Mouse (Mus musculus): Measurements from ENCODE around the gene Jund. TPM values are rescaled to one million over a fixed set of nuclear protein-coding genes. Genes with fewer than 3 reads are reported as not detected.
A peak's percentile ranks its signal among the peaks of the same experiment; 100 is the strongest.

Gene Jund
- 58.7 and 61.7 TPM in 2 replicates for polyA plus RNA-seq (2016; fragmentation: Nextera tagmentation; extraction: Ambion mirVana)

- H3K27me3 ChIP-seq (replicated peaks; ENCODE audit: low read depth, poor library complexity, severe bottlenecking) = peaks cover 10% of the 10 kb centered on the region
- peaks cover 71% of the 10 kb centered on the region for H3K4me1 ChIP-seq
- DNase-seq (ENCODE audit: low spot score) = peak; percentile 99
- WGBS = under 1% methylated on average over 69 of the region's 69 CpGs
- H3K4me3 ChIP-seq = peak within 1 kb of the TSS; percentile 97
- H3K27ac ChIP-seq (replicated peaks) = peak within 1 kb of the TSS; percentile 97
- no peaks in the 10 kb centered on the region for H3K9me3 ChIP-seq
- peaks cover 24% of the 10 kb centered on the region for H3K36me3 ChIP-seq (replicated peaks)
Measured at GRCm38 (mm10) chr8:70698310-70699109, at the start of gene Jund. Gene Jund, plus strand, starts transcription at chr8:70698949.

GRCm38 (mm10) chr8:70649324-70649723, 49.4 kb upstream of the Jund start:
- WGBS = 89% methylated on average over 4 of the region's 4 CpGs
- H3K36me3 ChIP-seq (replicated peaks) = peaks cover 54% of the 10 kb centered on the region
- H3K4me1 ChIP-seq = peaks cover 60% of the 10 kb centered on the region
- no peaks in the 10 kb centered on the region for H3K9me3 ChIP-seq
- H3K27ac ChIP-seq (replicated peaks) = peak overlapping the region; percentile 49
- no peak for DNase-seq (ENCODE audit: low spot score)
- H3K4me3 ChIP-seq = no peak overlapping the region
- H3K27me3 ChIP-seq (replicated peaks; ENCODE audit: low read depth, poor library complexity, severe bottlenecking) = no peaks in the 10 kb centered on the region

- Histone ChIP-seq H3K27me3 (replicated peaks; ENCODE audit: low read depth, poor library complexity, severe bottlenecking) (no peaks in the 10 kb centered on the region), H3K4me1 (peaks cover 62% of the 10 kb centered on the region), H3K27ac (replicated peaks) (no peak overlapping the region), H3K36me3 (replicated peaks) (peaks cover 65% of the 10 kb centered on the region), H3K9me3 (no peaks in the 10 kb centered on the region), H3K4me3 (no peak overlapping the region)
- DNase-seq (ENCODE audit: low spot score) = no peak
- 93% methylated on average over 17 of the region's 17 CpGs for WGBS
Measured at GRCm38 (mm10) chr8:70650351-70650750, 48.4 kb upstream of the Jund start.

DNA sequence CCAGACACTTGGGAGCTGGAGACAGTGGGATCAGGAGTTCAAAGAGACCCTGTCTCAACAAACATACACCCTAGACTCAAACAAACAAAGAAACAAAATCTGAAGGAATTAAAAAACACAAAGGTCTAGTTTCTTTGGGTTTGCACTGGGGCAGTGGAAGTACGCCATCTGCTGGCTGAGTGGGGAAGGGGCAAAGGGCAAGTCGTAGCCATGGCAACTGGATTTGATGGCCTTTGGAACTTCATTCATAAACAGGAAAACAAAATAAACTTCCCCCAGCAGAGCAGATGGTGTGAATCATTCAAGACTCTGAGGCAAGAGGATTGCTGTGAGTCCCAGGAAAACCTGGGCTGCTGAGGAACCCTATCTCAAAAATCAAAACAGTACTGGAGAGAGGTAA, 45.5 kb upstream of the Jund start:
- Histone ChIP-seq H3K27ac (replicated peaks) (no peak overlapping the region), H3K4me3 (no peak overlapping the region), H3K4me1 (peaks cover 60% of the 10 kb centered on the region), H3K27me3 (replicated peaks; ENCODE audit: low read depth, poor library complexity, severe bottlenecking) (no peaks in the 10 kb centered on the region), H3K36me3 (replicated peaks) (peaks cover 87% of the 10 kb centered on the region), H3K9me3 (no peaks in the 10 kb centered on the region)
- WGBS = 67% methylated on average over 2 of the region's 2 CpGs
- peak; percentile 67 for DNase-seq (ENCODE audit: low spot score)

DNA sequence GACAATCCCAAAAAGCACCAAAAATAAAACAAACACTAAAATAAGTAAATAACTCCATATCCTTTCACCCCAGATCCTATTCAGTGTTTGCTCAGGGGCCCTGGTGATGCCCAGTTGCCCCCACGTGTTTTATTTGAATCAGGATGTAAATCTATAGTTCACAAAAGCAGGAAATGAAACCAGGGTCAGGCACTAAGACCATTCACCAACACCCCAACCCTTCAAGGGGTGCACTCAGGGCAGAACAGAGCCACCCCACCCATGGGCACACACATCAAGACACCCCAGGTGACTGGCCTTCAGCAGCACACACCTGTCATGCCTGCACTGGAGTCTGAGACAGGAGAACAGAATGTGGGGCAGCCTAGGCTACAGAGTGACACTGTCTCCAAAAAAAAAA, 44.6 kb upstream of the Jund start:
- peaks cover 60% of the 10 kb centered on the region for H3K4me1 ChIP-seq
- no peak overlapping the region for H3K4me3 ChIP-seq
- no peaks in the 10 kb centered on the region for H3K9me3 ChIP-seq
- 72% methylated on average over 1 of the region's 1 CpGs for WGBS
- DNase-seq (ENCODE audit: low spot score) = no peak
- H3K36me3 ChIP-seq (replicated peaks) = peaks cover 78% of the 10 kb centered on the region
- H3K27me3 ChIP-seq (replicated peaks; ENCODE audit: low read depth, poor library complexity, severe bottlenecking) = no peaks in the 10 kb centered on the region
- peak overlapping the region; percentile 81; the same call in 1 of the 2 replicates for H3K27ac ChIP-seq (replicated peaks)

- WGBS = 16% methylated on average over 2 of the region's 2 CpGs
- no peaks in the 10 kb centered on the region for H3K27me3 ChIP-seq (replicated peaks; ENCODE audit: low read depth, poor library complexity, severe bottlenecking)
- H3K36me3 ChIP-seq (replicated peaks) = peaks cover 64% of the 10 kb centered on the region
- peak overlapping the region; percentile 22; the same call in 1 of the 2 replicates for H3K4me3 ChIP-seq
- peak; percentile 43 for DNase-seq (ENCODE audit: low spot score)
- H3K27ac ChIP-seq (replicated peaks) = peak overlapping the region; percentile 81
- no peaks in the 10 kb centered on the region for H3K9me3 ChIP-seq
- H3K4me1 ChIP-seq = peaks cover 66% of the 10 kb centered on the region
Measured at GRCm38 (mm10) chr8:70655469-70655868, 43.3 kb upstream of the Jund start.

DNA sequence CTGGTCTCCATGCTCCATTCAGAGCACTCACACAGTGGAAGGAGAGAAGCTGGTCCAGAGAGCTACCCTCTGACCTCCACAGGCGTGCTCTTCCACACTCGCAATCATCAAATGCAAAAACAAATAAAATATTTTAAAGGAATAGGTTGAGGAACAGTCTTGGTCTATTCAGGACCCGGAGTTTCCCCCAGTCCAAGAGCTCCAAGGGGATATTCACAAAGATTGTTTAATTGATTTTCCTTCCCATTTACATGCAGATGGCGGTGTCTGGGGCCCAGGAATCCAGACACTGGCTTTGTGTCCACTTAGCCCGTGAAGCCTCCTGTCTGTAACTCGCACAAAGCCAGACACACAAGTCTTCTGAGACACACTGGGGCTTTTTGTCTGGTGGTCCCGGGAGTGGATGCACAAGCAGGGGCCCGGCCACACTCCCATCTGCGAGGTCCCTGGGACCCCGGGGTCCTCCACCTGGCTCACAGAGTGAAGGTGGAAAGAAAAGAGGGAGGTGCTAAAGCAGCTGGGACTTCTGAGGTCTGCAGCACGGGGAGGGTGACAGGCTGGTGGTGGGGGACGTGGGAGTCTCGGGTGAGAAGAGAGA, 42.5 kb upstream of the Jund start:
- Histone ChIP-seq H3K4me3 (no peak overlapping the region), H3K36me3 (replicated peaks) (peaks cover 56% of the 10 kb centered on the region), H3K9me3 (no peaks in the 10 kb centered on the region), H3K4me1 (peaks cover 70% of the 10 kb centered on the region), H3K27me3 (replicated peaks; ENCODE audit: low read depth, poor library complexity, severe bottlenecking) (no peaks in the 10 kb centered on the region), H3K27ac (replicated peaks) (peak overlapping the region; percentile 81)
- WGBS = 60% methylated on average over 13 of the region's 13 CpGs
- peak; percentile 39 for DNase-seq (ENCODE audit: low spot score)

DNA sequence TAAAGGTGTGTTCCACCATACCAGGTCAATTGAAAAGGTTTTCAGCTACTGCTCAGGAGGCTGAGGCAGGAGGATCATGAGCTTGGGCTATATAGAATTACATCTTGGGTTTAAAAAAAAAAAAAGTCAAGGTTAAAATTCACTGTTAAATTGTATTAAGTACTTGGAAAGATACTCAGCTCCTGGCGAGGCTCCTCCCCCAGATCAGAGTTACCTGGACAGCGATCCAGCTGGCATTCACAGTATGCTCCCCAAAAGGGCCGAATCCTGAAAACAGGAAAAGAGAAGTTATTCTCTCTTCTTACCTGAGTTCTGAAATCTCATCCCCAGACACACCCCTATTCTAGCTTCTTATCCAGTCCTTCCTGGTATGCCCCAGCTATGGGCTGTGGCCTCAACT, 41.5 kb upstream of the Jund start:
- 93% methylated on average over 3 of the region's 3 CpGs for WGBS
- no peaks in the 10 kb centered on the region for H3K27me3 ChIP-seq (replicated peaks; ENCODE audit: low read depth, poor library complexity, severe bottlenecking)
- H3K4me3 ChIP-seq = peak overlapping the region; percentile 80; the same call in 1 of the 2 replicates
- H3K9me3 ChIP-seq = no peaks in the 10 kb centered on the region
- DNase-seq (ENCODE audit: low spot score) = no peak
- H3K4me1 ChIP-seq = peaks cover 72% of the 10 kb centered on the region
- H3K27ac ChIP-seq (replicated peaks) = peak overlapping the region; percentile 81; the same call in 1 of the 2 replicates
- H3K36me3 ChIP-seq (replicated peaks) = peaks cover 48% of the 10 kb centered on the region

DNA sequence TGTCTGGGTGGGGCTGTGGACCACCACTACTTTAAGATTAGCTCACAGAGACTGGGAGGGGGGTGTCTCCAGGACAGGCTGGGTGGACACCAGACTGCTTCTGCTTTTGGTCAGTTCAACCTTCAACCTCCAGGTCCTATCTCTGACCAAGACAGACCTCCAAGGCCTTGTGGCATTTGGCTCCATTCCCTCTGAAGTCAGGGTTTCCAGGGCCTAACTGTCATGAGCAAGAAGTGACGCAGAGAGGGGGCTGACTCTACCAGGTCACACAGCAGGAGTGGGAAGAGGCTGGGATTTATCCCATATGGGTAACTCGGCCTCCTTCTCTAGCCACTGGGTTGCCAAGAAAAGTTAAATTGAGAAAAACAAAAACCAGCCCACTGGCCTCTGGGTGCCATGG, 41.0 kb upstream of the Jund start:
- H3K27ac ChIP-seq (replicated peaks) = peak overlapping the region; percentile 81
- no peaks in the 10 kb centered on the region for H3K27me3 ChIP-seq (replicated peaks; ENCODE audit: low read depth, poor library complexity, severe bottlenecking)
- DNase-seq (ENCODE audit: low spot score) = no peak
- peaks cover 43% of the 10 kb centered on the region for H3K36me3 ChIP-seq (replicated peaks)
- 81% methylated on average over 2 of the region's 2 CpGs for WGBS
- H3K4me1 ChIP-seq = peaks cover 67% of the 10 kb centered on the region
- no peaks in the 10 kb centered on the region for H3K9me3 ChIP-seq
- peak overlapping the region; percentile 80 for H3K4me3 ChIP-seq

- 2% methylated on average over 31 of the region's 31 CpGs for WGBS
- H3K4me1 ChIP-seq = peaks cover 67% of the 10 kb centered on the region
- DNase-seq (ENCODE audit: low spot score) = no peak
Measured at GRCm38 (mm10) chr8:70658897-70659603, 39.7 kb upstream of the Jund start.

DNA sequence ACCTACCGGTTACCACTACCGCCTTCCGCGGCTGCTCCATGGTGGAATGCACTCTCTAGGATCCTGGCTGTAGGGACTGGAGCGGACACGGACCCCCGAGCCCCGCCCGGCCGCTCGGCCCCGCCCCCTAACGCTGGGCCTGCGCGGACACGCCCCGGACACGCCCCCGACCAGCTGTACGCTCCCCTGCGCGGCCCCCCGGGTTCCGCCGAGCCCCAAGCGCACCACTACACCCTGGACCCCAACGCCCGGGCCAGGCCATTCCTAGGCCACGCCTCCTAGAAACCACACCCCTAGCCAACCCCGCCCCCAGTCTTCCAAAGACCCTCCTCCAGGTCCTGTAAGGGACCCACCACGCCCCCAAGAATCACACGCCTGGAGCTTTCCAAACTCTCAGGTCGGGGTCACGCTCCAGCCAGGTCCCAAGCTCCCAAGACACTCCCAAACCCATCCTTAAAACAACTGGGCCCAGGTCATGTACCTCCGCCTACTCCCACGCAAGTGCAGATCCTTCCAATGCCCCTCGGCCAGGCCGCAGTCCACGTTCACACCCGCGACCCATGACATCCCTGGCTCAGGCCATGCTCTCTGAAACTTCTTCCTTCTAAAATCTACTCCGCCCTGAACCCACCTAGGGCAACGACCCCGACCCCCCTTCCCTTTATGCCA, 39.0 kb upstream of the Jund start:
- 1% methylated on average over 44 of the region's 44 CpGs for WGBS
- peak overlapping the region; percentile 80 for H3K4me3 ChIP-seq
- peak overlapping the region; percentile 89 for H3K27ac ChIP-seq (replicated peaks)
- H3K36me3 ChIP-seq (replicated peaks) = peaks cover 28% of the 10 kb centered on the region
- peaks cover 63% of the 10 kb centered on the region for H3K4me1 ChIP-seq
- peak; percentile 99 for DNase-seq (ENCODE audit: low spot score)
- H3K9me3 ChIP-seq = no peaks in the 10 kb centered on the region
- no peaks in the 10 kb centered on the region for H3K27me3 ChIP-seq (replicated peaks; ENCODE audit: low read depth, poor library complexity, severe bottlenecking)

More at GRCm38 (mm10) chr8:70658897-70659603, 39.7 kb upstream of the Jund start:
- Histone ChIP-seq H3K27me3 (replicated peaks; ENCODE audit: low read depth, poor library complexity, severe bottlenecking) (no peaks in the 10 kb centered on the region), H3K9me3 (no peaks in the 10 kb centered on the region), H3K27ac (replicated peaks) (peak overlapping the region; percentile 89), H3K4me3 (peak overlapping the region; percentile 80), H3K36me3 (replicated peaks) (peaks cover 35% of the 10 kb centered on the region)

DNA sequence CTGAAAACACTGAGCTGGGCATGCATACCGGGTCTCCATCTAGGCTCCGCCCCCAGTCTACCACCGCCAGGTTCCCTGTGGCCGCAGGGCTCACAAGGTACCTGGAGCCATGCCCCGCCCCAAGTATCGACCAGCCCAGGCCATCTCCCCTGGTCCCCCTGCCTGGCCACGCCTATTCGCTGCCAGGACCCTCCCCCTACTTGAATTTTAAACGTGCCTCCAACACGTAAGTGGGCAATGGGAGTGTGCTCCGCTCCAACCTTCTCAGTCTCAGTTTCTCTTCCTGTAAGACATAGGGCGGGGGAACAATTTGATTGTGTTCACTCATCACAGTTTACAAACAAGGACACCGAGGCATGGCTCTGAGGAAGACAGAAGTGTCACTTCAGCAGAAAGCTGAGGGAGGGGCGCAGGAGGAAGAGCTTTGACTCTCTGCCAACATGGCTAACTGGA, 38.5 kb upstream of the Jund start, which contains the start of gene Pgpep1:
Gene Pgpep1 (minus strand): TSS at position 116 of the 453 bp plus-strand sequence.
- peaks cover 59% of the 10 kb centered on the region for H3K4me1 ChIP-seq
- 3% methylated on average over 14 of the region's 14 CpGs for WGBS
- H3K27ac ChIP-seq (replicated peaks) = peak within 1 kb of the TSS; percentile 89
- peaks cover 23% of the 10 kb centered on the region for H3K36me3 ChIP-seq (replicated peaks)
- H3K9me3 ChIP-seq = no peaks in the 10 kb centered on the region
- peak; percentile 76 for DNase-seq (ENCODE audit: low spot score)
- H3K27me3 ChIP-seq (replicated peaks; ENCODE audit: low read depth, poor library complexity, severe bottlenecking) = no peaks in the 10 kb centered on the region
- H3K4me3 ChIP-seq = peak within 1 kb of the TSS; percentile 80

Data from embryonic facial prominence, embryonic 10.5 days (tissue).